Mouse (Mus musculus) liver, embryonic 14.5 days (tissue): ENCODE results near the gene Krt88. TPM values are rescaled to one million over a fixed set of nuclear protein-coding genes. Genes with fewer than 3 reads are reported as not detected.
A peak's percentile ranks its signal among the peaks of the same experiment; 100 is the strongest.

Experiments
- ATAC-seq: fragments of 200-750 bp; cut with Nextera tagmentation; 2 replicates; pipeline ENCODE4 v1.8.0; 2017; ENCODE audit warnings: moderate number of reproducible peaks, mild to moderate bottlenecking, moderate library complexity; ENCODE audit not compliant: insufficient read depth
- DNase-seq, 3 experiments: peaks; one replicate each; pipeline ENCODE4 v3.0.0-alpha.2; 2012 to 2013; ENCODE audit warnings: low read depth in 3 of 3, low spot score in 3 of 3
- H3K27ac ChIP-seq: fragments of 300-500 bp; sonication (generic); 2 replicates; pipeline ENCODE4 v1.5.1; 2014; ENCODE audit warnings: moderate library complexity, mild to moderate bottlenecking, control low read depth, inconsistent platforms
- H3K27me3 ChIP-seq: fragments of 300-500 bp; sonication (generic); 2 replicates; pipeline ENCODE4 v1.6.1; 2014; ENCODE audit warnings: mild to moderate bottlenecking, low read length, moderate library complexity; ENCODE audit not compliant: control insufficient read depth, insufficient read depth
- H3K36me3 ChIP-seq: fragments of 300-500 bp; sonication (generic); replicated peaks from 2 replicates; pipeline ENCODE4 v1.6.1; 2014; ENCODE audit warnings: low read depth; ENCODE audit not compliant: control insufficient read depth, insufficient read depth
- H3K4me1 ChIP-seq, 2 experiments: fragments of 200-500 bp in 1 of 2; fragments of 300-500 bp in 1 of 2; sonication (generic) in 1 of 2; replicated peaks; 2 replicates each; pipeline ENCODE4 v1.6.1; 2012 to 2014; ENCODE audit warnings: antibody characterized with exemption in 1 of 2, inconsistent platforms in 1 of 2, low read length in 1 of 2; ENCODE audit not compliant: control insufficient read depth in 2 of 2, insufficient read depth in 2 of 2
- H3K4me2 ChIP-seq: fragments of 300-500 bp; sonication (generic); 2 replicates; pipeline ENCODE4 v1.6.1; 2014; ENCODE audit warnings: low read depth, mild to moderate bottlenecking, control low read depth, moderate library complexity
- H3K4me3 ChIP-seq, 2 experiments: fragments of 200-500 bp in 1 of 2; fragments of 300-500 bp in 1 of 2; sonication (generic) in 1 of 2; 2 replicates each; pipeline ENCODE4 v1.5.1; 2012 to 2014; ENCODE audit warnings: low read depth in 2 of 2, low read length in 2 of 2, mild to moderate bottlenecking in 2 of 2, control low read depth in 1 of 2, inconsistent platforms in 1 of 2, moderate library complexity in 1 of 2; ENCODE audit not compliant: insufficient read depth in 1 of 2
- H3K9ac ChIP-seq: fragments of 300-500 bp; sonication (generic); replicated peaks from 2 replicates; pipeline ENCODE4 v1.6.1; 2014; ENCODE audit warnings: mild to moderate bottlenecking, control low read depth, moderate library complexity
- H3K9me3 ChIP-seq: fragments of 300-500 bp; sonication (generic); 2 replicates; pipeline ENCODE4 v1.6.1; 2016; ENCODE audit warnings: low read length, mixed read lengths; ENCODE audit not compliant: control insufficient read depth
- CTCF ChIP-seq: IDR thresholded peaks from 2 replicates; pipeline ENCODE4 v1.5.1; 2016; ENCODE audit warnings: antibody characterized with exemption, low read depth, control low read depth
- EP300 ChIP-seq: IDR thresholded peaks from 2 replicates; pipeline ENCODE4 v1.6.1; 2016; ENCODE audit warnings: antibody characterized with exemption, low read depth
- WGBS: fragments of 180-500 bp; shearing (Covaris S2); extraction: QIAGEN DNeasy Blood & Tissue Kit; methylation state at CpG from one replicate; pipeline ENCODE4 v1.1.7; 2014; ENCODE audit not compliant: insufficient replicate concordance; 5-methylcytosine and 5-hydroxymethylcytosine counted together
- polyA plus RNA-seq, 2 experiments: library from polyadenylated mRNA; depleted of rRNA in 1 of 2; stranded (reverse) in 1 of 2; unstranded in 1 of 2; fragments of >200 nt; fragmentation: Nextera tagmentation in 1 of 2; extraction: Ambion mirVana in 1 of 2; gene quantifications; 2 replicates each; pipeline versions ENCODE4 v1.2.1 to v1.2.3; 2012 to 2014

Krt88 gene
- polyA plus RNA-seq, 2 experiments = not detected

DNA sequence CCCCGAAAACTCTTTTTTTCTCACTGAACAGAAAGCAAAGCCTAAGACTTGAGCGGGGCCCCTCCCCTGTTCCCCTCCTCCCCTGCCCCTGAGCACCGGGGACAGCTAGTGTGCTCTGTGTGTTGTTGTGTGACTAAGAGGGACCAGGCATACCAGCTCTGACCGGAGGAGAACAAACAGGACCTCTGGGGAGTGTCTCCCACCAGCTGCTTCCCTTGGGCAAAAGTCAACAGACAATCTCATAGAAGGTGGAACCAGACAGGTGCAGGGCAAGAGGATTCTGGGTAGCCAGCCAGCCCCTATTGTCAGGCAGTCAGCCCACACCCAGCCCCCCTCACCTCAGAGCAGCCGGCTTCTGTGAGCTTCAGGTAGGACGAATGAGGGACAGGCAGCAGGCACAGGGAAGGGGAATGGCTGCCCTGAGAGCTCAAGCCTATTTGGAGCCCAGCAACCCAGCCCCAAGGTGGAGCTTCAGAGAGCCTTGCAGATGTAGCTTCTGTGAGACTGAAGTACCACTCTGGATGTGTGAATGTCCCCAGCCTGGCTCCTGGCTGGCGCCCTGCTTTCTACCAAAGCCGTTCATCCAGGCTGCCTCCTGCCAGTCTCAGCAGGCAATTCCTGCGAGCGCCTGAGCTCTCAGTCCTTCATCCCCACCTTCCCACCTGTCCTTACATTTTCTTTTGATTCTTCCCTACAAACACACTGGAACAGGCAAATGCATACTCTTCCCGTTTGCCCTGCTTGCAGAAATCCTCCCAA is 32.6 kb upstream of the Krt88 start:
- H3K4me3 ChIP-seq = no peak overlapping the region
- H3K4me1 ChIP-seq = 0 out of 4 replicates have a peak, but pooled peaks cover 0 to 2% of the 10 kb centered on the region in 2 experiments
- 53% methylated on average over 11 of the region's 11 CpGs for WGBS
- no peak for ATAC-seq
- TF ChIP-seq CTCF (no peak), EP300 (no peak)
- H3K9ac ChIP-seq = no peak overlapping the region
- no peaks in the 10 kb centered on the region for H3K36me3 ChIP-seq
- no peak overlapping the region for H3K4me2 ChIP-seq
- H3K9me3 ChIP-seq = no peaks in the 10 kb centered on the region
- H3K27me3 ChIP-seq = no peaks in the 10 kb centered on the region; the same call in 1 of the 2 replicates
- no peak overlapping the region for H3K27ac ChIP-seq
- DNase-seq = no peak

DNA sequence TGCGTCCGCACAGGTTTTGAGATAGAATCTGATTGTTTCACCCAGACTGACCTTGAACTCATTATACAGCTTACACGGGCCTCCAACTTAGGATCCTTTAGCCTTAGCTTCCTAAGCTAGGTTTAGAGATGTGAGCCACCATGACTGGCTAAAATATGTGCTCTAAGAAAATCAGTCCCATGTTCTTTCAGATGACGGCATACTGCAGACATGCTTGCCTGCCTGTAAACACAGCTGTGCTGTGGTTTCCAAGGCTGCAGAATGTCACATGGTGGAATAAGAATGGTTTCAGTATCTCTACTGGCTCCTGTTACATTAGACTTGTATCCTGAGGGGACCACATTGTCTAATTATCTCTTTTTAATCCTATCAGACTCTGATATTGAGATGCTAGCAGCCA is 28.6 kb upstream of the Krt88 start:
- no peak for DNase-seq
- Histone ChIP-seq H3K27ac (no peak overlapping the region), H3K4me3 (no peak overlapping the region), H3K4me1 (0 out of 4 replicates have a peak, but pooled peaks cover 0 to 2% of the 10 kb centered on the region in 2 experiments), H3K36me3 (no peaks in the 10 kb centered on the region), H3K27me3 (no peaks in the 10 kb centered on the region), H3K4me2 (no peak overlapping the region), H3K9ac (no peak overlapping the region), H3K9me3 (no peaks in the 10 kb centered on the region)
- no peak for ATAC-seq
- 62% methylated on average over 4 of the region's 4 CpGs for WGBS
- no peak for TF ChIP-seq CTCF
- no peak for TF ChIP-seq EP300

DNA sequence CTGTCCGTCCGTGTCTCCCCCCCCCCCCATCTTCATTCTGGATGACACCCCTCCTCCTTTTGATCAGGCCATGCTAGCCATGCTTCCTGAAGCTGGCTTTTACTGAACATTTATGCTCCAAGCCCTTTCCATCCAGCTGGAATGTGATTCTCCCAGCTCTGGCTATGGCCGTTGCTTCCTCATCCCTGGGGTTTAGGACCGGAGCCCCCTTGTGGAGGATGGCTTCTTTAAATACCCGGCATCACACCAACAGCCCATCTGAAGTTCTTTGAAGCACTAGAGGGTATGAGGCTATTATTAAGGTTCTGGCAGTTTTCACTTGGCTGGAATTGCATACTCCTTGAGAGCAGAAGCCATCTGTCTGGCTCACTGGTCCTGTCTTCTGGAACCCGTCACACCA is 26.6 kb upstream of the Krt88 start:
- Histone ChIP-seq H3K4me1 (no peaks in the 10 kb centered on the region), H3K9ac (no peak overlapping the region), H3K4me3 (no peak overlapping the region), H3K4me2 (no peak overlapping the region), H3K9me3 (no peaks in the 10 kb centered on the region), H3K36me3 (no peaks in the 10 kb centered on the region), H3K27me3 (no peaks in the 10 kb centered on the region), H3K27ac (no peak overlapping the region)
- DNase-seq (no peak), ATAC-seq (no peak)
- TF ChIP-seq EP300 = no peak
- peak; percentile 14; the same call in 1 of the 2 replicates for TF ChIP-seq CTCF
- WGBS = 50% methylated on average over 4 of the region's 6 CpGs

DNA sequence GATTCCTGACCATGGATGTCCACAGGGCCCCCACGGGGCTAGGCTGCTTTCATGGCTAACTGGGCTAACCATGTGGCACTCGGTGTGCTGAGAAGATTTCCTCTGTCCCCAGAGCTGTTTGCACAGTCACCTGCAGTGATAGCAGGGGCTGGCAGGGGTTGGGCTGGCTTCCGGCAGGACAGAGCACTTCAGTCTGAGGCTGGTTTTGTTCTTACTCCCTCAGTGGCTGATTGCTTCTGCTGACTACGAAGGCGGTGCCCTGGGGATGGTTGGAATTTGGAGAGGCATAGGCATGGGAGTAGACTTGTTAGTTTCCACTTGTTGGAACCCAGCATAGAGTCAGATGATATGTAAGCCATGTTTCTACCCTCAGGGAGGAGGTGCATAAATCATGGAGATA is 22.6 kb upstream of the Krt88 start:
- TF ChIP-seq EP300 (no peak), CTCF (no peak)

DNA sequence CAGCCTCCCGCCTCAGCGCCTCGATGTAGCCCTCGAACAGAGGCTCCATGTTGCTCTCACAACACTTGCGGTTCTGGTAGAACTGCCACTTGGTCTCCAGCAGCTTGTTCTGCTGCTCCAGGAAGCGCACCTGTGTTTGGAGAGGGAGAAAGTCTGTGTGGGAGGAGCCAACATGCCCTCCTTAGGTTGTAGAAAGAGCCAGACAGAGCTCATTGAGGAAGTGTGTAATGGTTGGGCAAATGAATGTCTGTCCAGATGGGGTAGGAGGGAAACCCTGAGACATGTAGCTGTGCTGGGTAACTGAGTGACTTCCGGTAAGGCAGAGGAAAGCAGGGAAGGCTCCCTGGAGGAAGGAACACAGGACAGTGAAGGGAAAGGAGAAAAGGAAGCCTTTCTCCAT is 10.9 kb upstream of the Krt88 start:
- DNase-seq (no peak), ATAC-seq (no peak)
- Histone ChIP-seq H3K4me2 (no peak overlapping the region), H3K27me3 (peaks cover 11% of the 10 kb centered on the region), H3K36me3 (no peaks in the 10 kb centered on the region), H3K9me3 (no peaks in the 10 kb centered on the region), H3K4me1 (no peaks in the 10 kb centered on the region), H3K4me3 (no peak overlapping the region), H3K9ac (no peak overlapping the region), H3K27ac (no peak overlapping the region)
- 73% methylated on average over 7 of the region's 7 CpGs for WGBS
- TF ChIP-seq CTCF (no peak), EP300 (no peak)

More for the DNA sequence above, 22.6 kb upstream of the Krt88 start:
- Histone ChIP-seq H3K27me3 (no peaks in the 10 kb centered on the region), H3K4me2 (no peak overlapping the region), H3K4me1 (no peaks in the 10 kb centered on the region), H3K27ac (no peak overlapping the region), H3K36me3 (no peaks in the 10 kb centered on the region), H3K9me3 (no peaks in the 10 kb centered on the region), H3K4me3 (no peak overlapping the region), H3K9ac (no peak overlapping the region)
- ATAC-seq = no peak
- WGBS = 23% methylated on average over 5 of the region's 5 CpGs
- DNase-seq = no peak
